Mouse (Mus musculus) thymus, adult 2 months (tissue): Measurements from ENCODE around the gene Pik3c2b.

Source experiments
- CTCF ChIP-seq: fragments of 200-500 bp; IDR thresholded peaks from 2 replicates; pipeline ENCODE4 v1.5.1; 2012; ENCODE audit warnings: mild to moderate bottlenecking, control low read depth, low read length, moderate library complexity, borderline replicate concordance; ENCODE audit not compliant: control insufficient read depth, poor library complexity, insufficient read depth; ENCODE audit errors: extremely low read depth
- POLR2A ChIP-seq: fragments of 200-500 bp; IDR thresholded peaks from 2 replicates; pipeline ENCODE4 v1.6.1; 2012; ENCODE audit warnings: mild to moderate bottlenecking, low read length, control low read depth, moderate library complexity; ENCODE audit not compliant: control insufficient read depth, poor library complexity, insufficient read depth; ENCODE audit errors: extremely low read depth

GRCm38 (mm10) chr1:133032981-133033315, 12.5 kb upstream of the Pik3c2b start:
- TF ChIP-seq POLR2A: no peak
- no peak for TF ChIP-seq CTCF
